In the genomic region with DNA sequence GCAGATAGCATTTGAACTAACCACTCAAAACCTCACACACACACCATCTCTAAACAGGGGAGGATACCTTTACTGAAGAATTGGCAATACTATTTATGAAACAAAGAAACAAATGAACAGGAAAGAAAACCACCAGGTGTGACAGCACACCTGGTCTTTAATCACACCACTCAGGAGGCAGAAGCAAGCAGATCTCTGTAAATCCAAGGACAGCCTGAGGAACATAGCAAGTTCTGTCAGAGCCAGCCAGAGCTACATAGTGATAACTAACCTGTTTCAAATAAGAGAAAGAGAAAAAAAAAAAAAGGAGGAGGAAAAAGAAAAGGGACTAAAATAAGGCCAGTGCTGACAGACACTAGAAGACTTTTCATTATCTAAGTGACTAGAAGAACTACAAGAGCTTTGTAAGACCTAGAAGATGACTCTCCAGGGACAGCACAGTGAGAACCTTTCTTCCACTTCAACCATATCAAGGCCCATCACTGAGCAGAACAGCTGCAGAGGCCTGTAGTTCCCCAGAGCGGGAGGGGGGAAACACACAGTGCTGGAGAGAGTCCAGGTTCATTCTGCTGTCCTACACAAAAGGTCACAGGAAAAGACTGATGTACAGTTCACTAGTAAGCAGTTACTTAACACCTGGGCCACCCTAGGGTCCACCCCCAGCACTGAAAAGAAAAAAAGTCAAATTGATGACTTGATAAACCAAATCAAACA, we compare ENCODE assay signal across 9 mouse cellular contexts. TPM values are rescaled to one million over a fixed set of nuclear protein-coding genes. Genes with fewer than 3 reads are reported as not detected.
A peak's percentile ranks its signal among the peaks of the same experiment; 100 is the strongest.
DNase-seq lines count a peak whose midpoint lies in the region; ATAC-seq lines count a peak whose summit lies in the region.
"Had no signal": no experiment of that assay in that cellular context is flagged by ENCODE, and none has a peak within 500 bp of the region (broad histone marks: within the 10 kb centered on the region; RNA-seq: fewer than 3 reads in every experiment).

No protein-coding gene starts in this region.

- no peaks in the 10 kb centered on the region for H3K27me3 ChIP-seq in embryonic facial prominence, embryonic 14.5 days (replicated peaks; ENCODE audit: control insufficient read depth, insufficient read depth, low read length)
- no peaks in the 10 kb centered on the region for H3K27me3 ChIP-seq in embryonic facial prominence, embryonic 10.5 days (replicated peaks; ENCODE audit: low read depth, poor library complexity, severe bottlenecking)
- H3K27me3 ChIP-seq in heart, embryonic 14.5 days (ENCODE audit: control insufficient read depth, insufficient read depth, low read length): no peaks in the 10 kb centered on the region
- no peaks in the 10 kb centered on the region for H3K27me3 ChIP-seq in splenic B cell, adult 2 months (ENCODE audit: control insufficient read depth, insufficient read depth, low read length, poor library complexity, severe bottlenecking)
- H3K27me3 ChIP-seq: liver, embryonic 12.5 days had no signal

- H3K9ac ChIP-seq in embryonic facial prominence, embryonic 14.5 days (ENCODE audit: low read depth, low read length): no peak overlapping the region
- no peak overlapping the region for H3K9ac ChIP-seq in heart, embryonic 14.5 days (ENCODE audit: low read length)
- H3K9ac ChIP-seq: liver, embryonic 12.5 days had no signal

- no peak overlapping the region for H3K4me3 ChIP-seq in embryonic facial prominence, embryonic 14.5 days (ENCODE audit: low read depth, low read length)
- H3K4me3 ChIP-seq in embryonic facial prominence, embryonic 10.5 days: no peak overlapping the region
- H3K4me3 ChIP-seq in heart, embryonic 14.5 days (ENCODE audit: control insufficient read depth in 1 of 2, insufficient read depth in 1 of 2, low read depth in 1 of 2, low read length in 2 of 2): no peak overlapping the region
- H3K4me3 ChIP-seq: liver, embryonic 12.5 days had no signal

- 56% methylated on average over 1 of the region's 1 CpGs for WGBS in embryonic facial prominence, embryonic 14.5 days
- 81% methylated on average over 1 of the region's 1 CpGs for WGBS in embryonic facial prominence, embryonic 10.5 days
- WGBS in heart, embryonic 14.5 days: 27% methylated on average over 1 of the region's 1 CpGs

- no peak overlapping the region for H3K4me2 ChIP-seq in embryonic facial prominence, embryonic 14.5 days (ENCODE audit: low read depth, low read length)
- no peak overlapping the region for H3K4me2 ChIP-seq in heart, embryonic 14.5 days (ENCODE audit: low read length)
- H3K4me2 ChIP-seq: liver, embryonic 12.5 days had no signal

- no peaks in the 10 kb centered on the region for H3K9me3 ChIP-seq in embryonic facial prominence, embryonic 14.5 days (ENCODE audit: control insufficient read depth, low read length)
- H3K9me3 ChIP-seq in embryonic facial prominence, embryonic 10.5 days: no peaks in the 10 kb centered on the region
- no peaks in the 10 kb centered on the region for H3K9me3 ChIP-seq in heart, embryonic 14.5 days (ENCODE audit: control insufficient read depth, low read length)
- H3K9me3 ChIP-seq: liver, embryonic 12.5 days had no signal

- peak; percentile 51 for DNase-seq in embryonic facial prominence, embryonic 14.5 days (ENCODE audit: low spot score)
- no peak for DNase-seq in embryonic facial prominence, embryonic 10.5 days (ENCODE audit: low spot score)
- peak; percentile 33 to 43 for DNase-seq in spleen, adult 18-20 months
- DNase-seq in spleen, postnatal 4 days (ENCODE audit: low spot score in 2 of 2): no peak
- DNase-seq in splenic B cell, adult 2 months (ENCODE audit: low read depth, low spot score): peak; percentile 56
- DNase-seq in ovary, postnatal 10 days (ENCODE audit: low spot score): no peak
- no peak for DNase-seq in right cerebral cortex, postnatal 36 days (ENCODE audit: low spot score in 2 of 2)

- H3K36me3 ChIP-seq in embryonic facial prominence, embryonic 14.5 days (ENCODE audit: control insufficient read depth, insufficient read depth, low read length): no peaks in the 10 kb centered on the region
- peaks cover 27% of the 10 kb centered on the region for H3K36me3 ChIP-seq in embryonic facial prominence, embryonic 10.5 days (replicated peaks)
- H3K36me3 ChIP-seq in heart, embryonic 14.5 days (ENCODE audit: control insufficient read depth, insufficient read depth, low read length): no peaks in the 10 kb centered on the region
- H3K36me3 ChIP-seq in splenic B cell, adult 2 months (ENCODE audit: control insufficient read depth, insufficient read depth, low read length, poor library complexity, severe bottlenecking): no peaks in the 10 kb centered on the region
- H3K36me3 ChIP-seq: liver, embryonic 12.5 days had no signal

- no peaks in the 10 kb centered on the region for H3K4me1 ChIP-seq in embryonic facial prominence, embryonic 14.5 days (ENCODE audit: control insufficient read depth, insufficient read depth, low read length)
- H3K4me1 ChIP-seq in embryonic facial prominence, embryonic 10.5 days: peaks cover 14% of the 10 kb centered on the region; the same call in 1 of the 2 replicates
- H3K4me1 ChIP-seq in heart, embryonic 14.5 days (ENCODE audit: control insufficient read depth in 2 of 2, insufficient read depth in 2 of 2, low read length in 2 of 2): peaks cover 10 to 47% of the 10 kb centered on the region in 2 experiments

- no peak for ATAC-seq in embryonic facial prominence, embryonic 14.5 days (ENCODE audit: low read depth)
- peak; percentile 35; the same call in 1 of the 2 replicates for ATAC-seq in heart, embryonic 14.5 days (ENCODE audit: insufficient number of reproducible peaks, insufficient read depth, low FRiP score, low read depth)
- ATAC-seq: liver, embryonic 12.5 days had no signal

- no peak overlapping the region for H3K27ac ChIP-seq in embryonic facial prominence, embryonic 14.5 days (replicated peaks; ENCODE audit: low read depth, low read length)
- no peak overlapping the region for H3K27ac ChIP-seq in embryonic facial prominence, embryonic 10.5 days (replicated peaks)
- H3K27ac ChIP-seq in heart, embryonic 14.5 days (replicated peaks in 1 of 2; ENCODE audit: control insufficient read depth in 1 of 2, insufficient read depth in 1 of 2, low read depth in 2 of 2, low read length in 2 of 2): peak overlapping the region in 1 of 2 experiments; percentile 57; a peak in 2 of 4 replicates
- H3K27ac ChIP-seq: liver, embryonic 12.5 days had no signal

RNA-seq across cellular contexts. Expression of gene Cdc42se2, which starts 9.2 kb away (rescaled TPM):
- 72.1 and 84.3 TPM in 2 replicates for polyA plus RNA-seq in embryonic facial prominence, embryonic 14.5 days (2014; fragmentation: Nextera tagmentation; extraction: Ambion mirVana)
- polyA plus RNA-seq in embryonic facial prominence, embryonic 10.5 days (2016; fragmentation: Nextera tagmentation; extraction: Ambion mirVana): 144 and 160 TPM in 2 replicates
- polyA plus RNA-seq in heart, embryonic 14.5 days (2014; fragmentation: Nextera tagmentation; extraction: Ambion mirVana): 64.6 and 65.1 TPM in 2 replicates

Comparison
In these comparisons a context has a peak if more than half of its experiments do, and no peak if none do; other contexts are left out.
1. DNase-seq: peak in embryonic facial prominence, embryonic 14.5 days (single experiment), spleen, adult 18-20 months (2 of 2) and splenic B cell, adult 2 months (single experiment); none in embryonic facial prominence, embryonic 10.5 days (single experiment), spleen, postnatal 4 days (0 of 2), ovary, postnatal 10 days (single experiment) and right cerebral cortex, postnatal 36 days (0 of 2).